Mouse (Mus musculus) inflammation-experienced regulatory T-cells, adult 6 months (primary cell): Measurements from ENCODE around the gene Bhlha15. TPM values are rescaled to one million over a fixed set of nuclear protein-coding genes. Genes with fewer than 3 reads are reported as not detected.
A peak's percentile ranks its signal among the peaks of the same experiment; 100 is the strongest.

Experiments used
- ATAC-seq: one replicate; pipeline ENCODE4 v1.8.0; 2017
- polyA plus RNA-seq, 3 experiments: library from polyadenylated mRNA; unstranded; fragments of 100-300 nt; shearing (Covaris generic); gene quantifications; one replicate each; pipeline ENCODE4 v1.2.1; 2017

Bhlha15 gene
- polyA plus RNA-seq, 3 experiments from 2014 or later = 0.21 to 0.26 TPM; not detected in 1

DNA sequence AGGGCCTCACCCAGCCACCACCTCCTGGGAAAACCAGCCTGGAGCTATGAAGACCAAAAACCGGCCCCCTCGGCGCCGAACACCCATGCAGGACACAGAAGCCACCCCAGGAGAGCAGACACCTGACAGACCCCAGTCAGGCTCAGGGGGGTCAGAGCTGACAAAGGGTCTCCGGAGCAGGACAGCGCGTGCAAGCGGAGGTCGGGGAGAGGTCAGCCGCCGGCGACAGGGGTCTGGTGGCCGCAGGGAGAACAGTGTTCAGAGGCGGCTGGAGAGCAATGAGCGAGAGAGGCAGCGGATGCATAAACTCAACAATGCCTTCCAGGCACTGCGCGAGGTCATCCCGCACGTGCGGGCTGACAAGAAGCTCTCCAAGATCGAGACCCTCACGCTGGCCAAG lies 940 bp downstream of the Bhlha15 start:
- ATAC-seq = no peak

GRCm38 (mm10) chr5:144192673-144193072 lies 2.6 kb downstream of the Bhlha15 start:
- no peak for ATAC-seq

GRCm38 (mm10) chr5:144194416-144194815 lies 4.3 kb downstream of the Bhlha15 start:
- no peak for ATAC-seq

DNA sequence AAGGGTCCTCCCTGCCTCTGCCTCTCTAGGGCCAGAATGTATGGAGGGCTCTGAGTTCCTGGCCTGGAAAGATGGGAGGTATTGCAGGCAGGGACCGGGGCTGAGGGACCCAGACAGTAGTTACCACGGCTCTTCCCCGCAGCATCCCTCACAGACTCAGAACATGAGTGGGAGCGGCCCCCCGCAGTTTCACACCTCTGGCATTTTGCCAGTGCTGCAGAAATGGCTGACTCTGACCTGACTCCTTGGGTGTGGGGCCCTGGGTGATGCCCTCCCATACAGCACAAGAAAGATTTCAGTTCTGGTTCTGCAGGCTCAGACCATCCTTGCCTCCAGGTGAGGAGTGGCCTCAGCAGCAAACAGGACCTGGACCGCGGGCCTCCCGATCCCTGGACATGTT lies 5.5 kb downstream of the Bhlha15 start:
- no peak for ATAC-seq

- no peak for ATAC-seq
These were observed 10.5 kb downstream of the Bhlha15 start for GRCm38 (mm10) chr5:144200616-144201015.

GRCm38 (mm10) chr5:144202430-144202829 lies 12.3 kb downstream of the Bhlha15 start:
- no peak for ATAC-seq

GRCm38 (mm10) chr5:144203398-144203959 lies 13.4 kb downstream of the Bhlha15 start:
- no peak for ATAC-seq

GRCm38 (mm10) chr5:144204303-144204702 lies 14.2 kb downstream of the Bhlha15 start:
- no peak for ATAC-seq

GRCm38 (mm10) chr5:144204911-144205310 lies 14.8 kb downstream of the Bhlha15 start:
- no peak for ATAC-seq

DNA sequence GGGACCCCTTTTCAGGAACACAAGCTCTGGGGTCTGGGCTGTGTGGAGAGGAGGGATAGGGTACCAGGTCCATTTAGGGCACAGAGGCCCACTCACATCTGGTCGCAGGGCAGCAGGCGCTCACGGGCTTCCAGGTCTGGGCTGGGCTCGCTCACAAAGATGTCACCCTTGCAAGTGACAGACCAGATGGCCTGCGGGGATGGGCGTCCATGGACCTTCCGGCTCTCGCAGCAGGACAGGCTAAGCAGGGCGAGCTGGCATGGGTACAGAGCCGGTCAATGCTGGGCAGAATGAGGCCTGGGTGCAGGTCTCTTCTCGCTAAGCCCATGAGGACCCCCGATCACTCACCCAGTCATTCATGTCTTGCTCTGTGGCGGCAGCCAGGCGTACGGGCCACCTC lies 16.0 kb downstream of the Bhlha15 start:
- ATAC-seq = no peak

- ATAC-seq = no peak
These were observed 17.4 kb downstream of the Bhlha15 start for GRCm38 (mm10) chr5:144207478-144207877.

DNA sequence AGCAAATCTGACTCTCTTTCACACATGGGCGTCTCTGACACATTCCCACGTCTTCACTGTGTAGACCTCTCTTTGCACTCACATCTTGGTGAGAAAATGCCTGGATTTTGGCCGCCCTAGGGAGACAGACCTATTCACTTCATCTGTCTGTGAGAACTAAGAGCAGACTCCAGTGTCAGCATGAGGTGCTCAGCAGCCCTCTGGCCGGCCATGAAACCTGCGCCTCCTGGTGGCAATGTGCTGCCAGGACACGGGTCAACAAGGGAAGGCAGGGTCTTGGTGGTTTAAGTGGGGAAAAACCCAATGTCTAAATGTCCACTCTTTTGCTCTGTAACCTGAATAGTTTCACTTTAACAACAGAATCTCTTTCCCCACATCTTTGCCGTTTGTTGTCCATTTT lies 24.4 kb downstream of the Bhlha15 start:
- ATAC-seq = peak; percentile 10

DNA sequence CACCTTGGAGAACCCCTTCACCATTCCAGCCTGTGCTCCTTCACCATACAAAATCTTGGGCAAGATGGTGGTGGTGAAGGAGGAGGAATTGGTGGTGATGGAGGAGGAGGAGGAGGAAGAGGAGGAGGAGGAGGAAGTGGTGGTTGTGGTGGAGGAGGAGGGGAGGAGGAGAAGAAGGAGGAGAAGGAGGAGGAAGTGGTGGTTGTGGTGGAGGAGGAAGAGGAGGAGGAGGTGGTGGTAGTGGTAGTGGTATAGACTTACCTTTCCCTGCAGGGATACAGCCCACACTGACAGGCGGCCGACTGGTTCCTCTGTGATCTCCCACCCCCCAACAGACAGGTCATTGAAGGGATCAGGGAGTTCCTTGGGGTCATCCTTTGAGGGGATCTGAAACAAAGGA lies 25.9 kb downstream of the Bhlha15 start:
- peak; percentile 49 for ATAC-seq

- ATAC-seq = no peak
These were observed 28.0 kb downstream of the Bhlha15 start for GRCm38 (mm10) chr5:144218061-144218460.

DNA sequence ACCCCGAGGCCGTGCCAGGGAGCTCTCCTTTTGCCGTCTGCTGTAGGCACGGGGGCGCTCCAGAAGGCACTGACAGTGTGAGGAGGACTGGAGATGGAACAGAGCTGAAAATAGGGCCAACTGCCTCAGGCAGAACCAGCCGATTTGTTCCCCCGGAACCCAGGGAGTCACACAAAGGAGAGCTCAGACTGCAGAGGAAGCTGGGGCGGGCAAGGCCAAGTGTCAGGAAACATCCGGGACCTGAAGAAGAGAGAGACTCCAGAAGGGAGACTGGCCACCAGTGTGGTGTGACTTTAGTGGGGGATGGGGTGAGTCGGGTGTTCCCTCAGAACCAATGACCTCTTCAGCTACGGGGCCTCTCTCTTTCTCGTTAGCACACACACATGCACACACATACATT lies 29.2 kb downstream of the Bhlha15 start:
- ATAC-seq = no peak

- ATAC-seq = no peak
These were observed 29.9 kb downstream of the Bhlha15 start for GRCm38 (mm10) chr5:144219936-144220335.

- peak; percentile 68 for ATAC-seq
These were observed 31.2 kb downstream of the Bhlha15 start for GRCm38 (mm10) chr5:144221305-144221704.

DNA sequence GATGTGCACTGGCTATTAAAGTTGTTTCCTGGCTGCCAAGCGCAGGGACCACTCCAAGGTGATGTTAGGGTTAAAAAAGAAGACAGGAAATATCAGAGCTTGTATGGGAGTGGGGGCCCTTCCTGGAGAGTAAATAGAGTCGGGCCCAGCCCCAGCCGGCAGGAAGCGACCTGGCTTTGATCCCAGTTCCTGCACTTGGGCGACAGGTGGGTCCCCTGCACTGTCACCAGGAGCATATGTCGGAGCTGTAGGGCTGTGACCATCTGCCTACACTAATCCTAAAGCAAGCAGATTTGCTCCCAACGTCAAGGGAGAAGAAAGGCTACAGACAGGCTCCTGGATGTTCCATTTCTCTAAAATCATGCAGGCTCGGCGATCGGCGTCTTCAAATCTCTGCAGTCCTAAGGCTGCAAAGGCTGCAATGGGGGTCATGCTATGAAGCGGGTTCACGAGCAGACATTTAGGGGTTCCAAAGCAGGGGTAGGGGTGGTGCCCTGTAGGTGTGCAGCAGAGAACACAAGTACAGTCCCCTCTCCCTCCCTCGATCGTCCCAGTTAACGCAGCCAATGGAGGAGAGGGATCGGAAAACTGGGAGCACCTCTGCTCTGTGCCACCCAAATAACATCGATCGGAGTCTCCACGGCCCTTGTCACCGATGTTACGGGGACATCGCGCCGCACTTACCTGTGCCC lies 32.9 kb downstream of the Bhlha15 start:
- ATAC-seq = peak; percentile 42

DNA sequence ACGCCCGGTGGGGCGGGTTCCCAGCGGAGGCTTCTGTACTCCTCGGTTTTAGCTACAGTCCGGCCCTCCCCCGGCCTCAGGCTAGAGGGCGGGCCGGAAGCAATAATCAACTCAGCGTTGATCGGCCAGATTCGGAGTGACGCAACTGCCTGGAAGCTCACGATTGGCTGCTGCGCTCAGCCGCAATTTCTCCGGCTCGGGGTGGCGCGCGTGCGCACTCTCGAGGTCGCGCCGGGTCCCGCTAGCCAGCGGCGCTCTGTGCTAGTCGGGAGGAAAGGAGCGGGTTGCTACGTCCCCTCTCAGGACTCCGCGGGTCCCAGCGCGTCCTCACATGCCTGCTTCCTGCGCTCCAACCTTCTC lies 33.4 kb downstream of the Bhlha15 start, which contains the start of gene Tecpr1:
Gene Tecpr1, minus strand, starts transcription at position 113 of the 360 bp plus-strand sequence.
- ATAC-seq = peak; percentile 82

DNA sequence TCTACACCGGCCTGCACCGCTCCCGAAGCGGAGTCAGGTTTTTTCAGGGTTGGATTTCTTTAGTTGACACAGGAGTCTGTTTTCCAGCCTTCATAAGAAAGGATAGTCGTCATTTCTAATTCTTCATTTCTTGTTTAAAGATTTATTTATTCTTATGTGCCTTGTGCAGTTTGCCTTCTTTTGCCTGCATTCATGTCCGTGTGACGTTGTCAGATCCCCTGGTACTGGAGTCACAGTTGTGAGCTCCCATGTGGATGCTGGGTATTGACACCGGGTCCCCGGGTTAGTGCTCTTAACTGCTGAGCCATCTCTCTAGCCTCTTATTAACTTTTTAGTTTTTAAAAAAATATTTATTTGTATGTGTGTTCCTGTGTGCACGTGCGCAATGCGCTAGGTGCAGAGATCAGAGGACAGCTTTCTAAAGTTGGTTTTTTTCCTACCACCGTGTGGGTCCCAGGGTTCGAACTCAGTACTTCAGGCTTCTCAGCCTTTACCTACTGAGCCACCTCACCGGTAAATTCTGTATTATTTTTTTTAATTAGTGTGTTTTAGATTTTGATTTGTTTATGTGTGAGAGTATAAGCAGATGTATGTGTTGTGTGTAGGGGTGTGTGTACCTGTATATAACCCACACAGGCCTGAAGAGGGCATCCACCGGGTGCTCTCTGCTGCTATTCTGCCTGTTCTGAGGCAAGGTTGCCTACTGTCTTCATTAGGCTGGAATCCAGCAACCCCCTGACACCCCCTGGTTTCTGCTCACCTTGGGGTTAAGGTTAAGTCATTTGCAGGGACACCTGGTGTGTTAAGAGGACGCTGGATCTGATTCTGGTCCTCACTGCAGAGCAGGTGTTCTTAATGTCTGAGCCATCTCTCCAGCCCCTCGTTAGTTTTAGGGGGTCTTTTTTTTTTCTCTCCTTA lies 34.1 kb downstream of the Bhlha15 start:
- no peak for ATAC-seq

DNA sequence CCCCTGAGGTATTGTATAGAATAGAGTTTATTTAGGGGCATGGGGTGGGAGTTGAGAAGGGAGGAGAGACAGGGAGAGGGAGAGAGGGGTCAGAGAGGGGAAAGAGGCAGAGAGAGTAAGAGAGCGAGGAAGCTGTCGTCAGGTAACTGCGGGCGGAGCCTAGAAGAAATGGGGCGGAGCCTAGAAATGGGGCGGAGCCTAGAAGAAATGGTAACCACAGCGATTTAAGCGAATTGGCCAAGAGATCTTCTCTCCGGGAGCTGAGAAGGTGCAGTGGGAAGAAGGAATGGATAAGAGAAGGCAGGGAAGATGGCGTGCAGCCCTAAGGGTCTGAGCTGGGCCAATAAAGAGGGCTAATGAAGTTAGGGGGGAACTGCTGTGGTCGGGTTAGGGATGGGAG lies 36.1 kb downstream of the Bhlha15 start:
- ATAC-seq = no peak

DNA sequence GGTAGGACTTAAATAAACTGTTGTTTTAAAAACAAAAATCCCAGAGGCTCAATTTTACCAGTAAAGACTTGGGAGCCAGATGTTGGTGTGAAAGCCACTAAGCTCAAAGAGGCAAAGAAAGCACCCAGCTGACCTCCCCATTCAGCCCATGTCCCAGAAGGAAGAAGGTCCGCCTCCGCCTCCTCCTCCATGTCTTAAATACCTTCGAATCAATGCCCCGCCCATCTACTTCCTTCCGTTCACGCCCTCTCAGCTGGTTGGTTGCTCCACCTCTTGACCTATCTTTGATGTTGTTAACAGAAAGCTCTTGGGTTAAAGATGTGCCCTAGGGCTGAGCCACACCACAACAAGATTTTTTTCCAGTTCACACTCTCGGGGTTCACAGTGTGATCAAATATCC lies 40.1 kb downstream of the Bhlha15 start:
- no peak for ATAC-seq

- no peak for ATAC-seq
These were observed 41.3 kb downstream of the Bhlha15 start for GRCm38 (mm10) chr5:144231410-144231809.

- no peak for ATAC-seq
These were observed 42.4 kb downstream of the Bhlha15 start for GRCm38 (mm10) chr5:144232531-144232930.
